ENCODE assay signal across 23 mouse cellular contexts in the genomic region with DNA sequence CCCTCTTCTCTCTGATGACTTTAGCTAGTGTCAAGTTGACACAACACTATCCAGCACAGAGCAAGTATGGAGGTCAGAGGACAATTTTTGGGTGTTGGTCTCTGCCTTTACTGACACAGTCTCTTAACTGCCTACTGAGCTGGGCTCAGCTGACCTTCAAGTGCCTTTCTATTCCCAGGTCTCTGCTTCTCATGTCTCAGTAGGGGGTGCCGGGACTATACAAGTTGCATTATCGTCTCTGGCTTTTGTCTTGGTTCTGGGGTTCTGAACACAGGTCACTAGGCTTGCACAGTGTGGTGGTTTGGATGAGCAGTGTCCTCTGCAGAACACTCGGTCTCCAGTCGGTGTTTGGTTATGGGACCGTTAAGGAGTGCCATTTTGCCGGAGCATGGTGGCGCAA. TPM values are rescaled to one million over a fixed set of nuclear protein-coding genes. Genes with fewer than 3 reads are reported as not detected.
DNase-seq lines count a peak whose midpoint lies in the region.
"Had no signal": no experiment of that assay in that cellular context is flagged by ENCODE, and none has a peak within 500 bp of the region (broad histone marks: within the 10 kb centered on the region; RNA-seq: fewer than 3 reads in every experiment).

No protein-coding gene starts in this region.

- DNase-seq in heart, adult 11 months = peak; percentile 54
- DNase-seq in heart, adult 8-10 months (ENCODE audit: low spot score) = no peak
- peak; percentile 20 for DNase-seq in ES-CJ7 (ENCODE audit: low read depth, low spot score)
- DNase-seq in R1 (ENCODE audit: low read depth, low spot score) = peak; percentile 57
- DNase-seq in ZHBTc4 (ENCODE audit: low read depth, low spot score) = peak; percentile 55
- DNase-seq in thymus, adult 18-20 months = no peak
- no peak for DNase-seq in kidney, adult 9 months
- DNase-seq in midbrain, embryonic 10.5 days (ENCODE audit: low spot score) = no peak
- DNase-seq: adrenal gland, adult 2 months; adrenal gland, adult 8-10 months; adrenal gland, postnatal 10 days; adrenal gland, postnatal 14 days; adrenal gland, postnatal 25 days; adrenal gland, postnatal 36 days; B cell, adult 2 months; cerebellum, adult 11 months; cerebellum, adult 11-12 months; cerebellum, adult 18-20 months; cerebellum, adult 2 months; cerebellum, adult 8-10 months had no signal

- H3K4me3 ChIP-seq in midbrain, embryonic 10.5 days = no peak overlapping the region

- H3K4me1 ChIP-seq in midbrain, embryonic 10.5 days = no peaks in the 10 kb centered on the region

- H3K36me3 ChIP-seq in midbrain, embryonic 10.5 days = no peaks in the 10 kb centered on the region
- H3K36me3 ChIP-seq: G1E had no signal

- WGBS in midbrain, embryonic 10.5 days = 90% methylated on average over 7 of the region's 7 CpGs

- H3K9me3 ChIP-seq in midbrain, embryonic 10.5 days (replicated peaks) = no peaks in the 10 kb centered on the region

- no peaks in the 10 kb centered on the region for H3K27me3 ChIP-seq in midbrain, embryonic 10.5 days (ENCODE audit: low read depth, poor library complexity, severe bottlenecking)
- H3K27me3 ChIP-seq: CH12.LX, Patski had no signal

- no peak overlapping the region for H3K27ac ChIP-seq in midbrain, embryonic 10.5 days (replicated peaks)

RNA-seq across cellular contexts. Expression of a gene that starts 42.4 kb away (rescaled TPM):
- 10 to 100 TPM; 37.5 to 55.7 (median 44.6) TPM for total RNA-seq in heart, adult 8-10 months (2022)
- polyA plus RNA-seq in midbrain, embryonic 10.5 days (2016; fragmentation: Nextera tagmentation; extraction: Ambion mirVana) = 0.78 TPM in 2 replicates
- polyA plus RNA-seq: G1E had no signal

Comparison
In these comparisons a context has a peak if more than half of its experiments do, and no peak if none do; other contexts are left out.
1. DNase-seq: peak in heart, adult 11 months (single experiment), ES-CJ7 (single experiment), R1 (single experiment) and ZHBTc4 (single experiment); none in heart, adult 8-10 months (single experiment), thymus, adult 18-20 months (0 of 2), kidney, adult 9 months (single experiment) and midbrain, embryonic 10.5 days (single experiment).